Mouse (Mus musculus) stomach, postnatal 0 days (tissue): ENCODE measurements at regions not wholly inside any gene's neighbourhood (a gene's known extent, or its start where the extent isn't known, plus 50 kb on each side); places are given as distances from the start of the nearest gene placed in this dataset.

Experiments used
- ATAC-seq: fragments of 200-750 bp; cut with Nextera tagmentation; 2 replicates; pipeline ENCODE4 v1.8.0; 2017; ENCODE audit not compliant: low FRiP score, low TSS enrichment
- DNase-seq: peaks from one replicate; pipeline ENCODE4 v3.0.0-alpha.2; 2016; ENCODE audit warnings: low spot score
- H3K27ac ChIP-seq: fragments of 300-500 bp; sonication (generic); replicated peaks from 2 replicates; pipeline ENCODE4 v1.5.1; 2014; ENCODE audit warnings: mild to moderate bottlenecking, control low read depth
- H3K27me3 ChIP-seq: fragments of 300-500 bp; sonication (generic); 2 replicates; pipeline ENCODE4 v1.6.1; 2014; ENCODE audit warnings: low read length; ENCODE audit not compliant: control insufficient read depth, insufficient read depth
- H3K36me3 ChIP-seq: fragments of 300-500 bp; sonication (generic); 2 replicates; pipeline ENCODE4 v1.6.1; 2014; ENCODE audit warnings: low read length, mixed read lengths; ENCODE audit not compliant: control insufficient read depth, insufficient read depth
- H3K4me1 ChIP-seq: fragments of 300-500 bp; sonication (generic); replicated peaks from 2 replicates; pipeline ENCODE4 v1.6.1; 2014; ENCODE audit warnings: antibody characterized with exemption; ENCODE audit not compliant: control insufficient read depth, insufficient read depth
- H3K4me2 ChIP-seq: fragments of 300-500 bp; sonication (generic); replicated peaks from 2 replicates; pipeline ENCODE4 v1.6.1; 2014; ENCODE audit warnings: low read depth, mild to moderate bottlenecking, control low read depth, moderate library complexity
- H3K4me3 ChIP-seq: fragments of 300-500 bp; sonication (generic); 2 replicates; pipeline ENCODE4 v1.5.1; 2014; ENCODE audit warnings: low read depth, low read length, control low read depth
- H3K9ac ChIP-seq: fragments of 300-500 bp; sonication (generic); 2 replicates; pipeline ENCODE4 v1.6.1; 2014; ENCODE audit warnings: mild to moderate bottlenecking, low read length, control low read depth, mixed read lengths
- H3K9me3 ChIP-seq: fragments of 300-500 bp; sonication (generic); 2 replicates; pipeline ENCODE4 v1.6.1; 2016; ENCODE audit warnings: low read length; ENCODE audit not compliant: control insufficient read depth
- CTCF ChIP-seq: IDR thresholded peaks from 2 replicates; pipeline ENCODE4 v1.5.1; 2016; ENCODE audit warnings: antibody characterized with exemption, low read depth, mild to moderate bottlenecking, moderate library complexity
- EP300 ChIP-seq: optimal IDR thresholded peaks from 2 replicates; pipeline ENCODE3; 2016; ENCODE audit warnings: antibody characterized with exemption
- WGBS: fragments of 180-500 bp; shearing (Covaris S2); extraction: QIAGEN DNeasy Blood & Tissue Kit; methylation state at CpG from one replicate; pipeline ENCODE4 v1.1.7; 2014; 5-methylcytosine and 5-hydroxymethylcytosine counted together

DNA sequence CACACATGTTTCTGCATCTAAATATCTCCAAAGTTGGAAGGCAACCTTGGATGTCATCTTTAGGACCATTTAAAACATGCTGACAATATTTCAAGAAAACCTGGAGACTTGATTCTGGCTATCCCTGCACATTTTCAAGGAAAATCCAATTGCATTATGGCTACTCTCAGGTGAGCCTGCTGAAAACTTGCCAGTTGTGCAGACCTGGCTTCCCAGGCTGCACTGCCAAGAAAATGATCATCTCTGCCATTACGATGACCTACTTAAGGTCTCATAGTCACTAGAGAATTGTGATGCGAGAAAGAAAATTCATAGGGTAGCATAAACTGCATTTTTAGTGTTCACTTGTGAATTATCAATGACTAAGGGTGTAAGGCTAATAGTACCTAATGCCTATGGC lies 225.2 kb downstream of the Btg1 start:
- ATAC-seq (no peak), DNase-seq (no peak)
- H3K27ac ChIP-seq = no peak overlapping the region
- H3K36me3 ChIP-seq = no peaks in the 10 kb centered on the region
- no peaks in the 10 kb centered on the region for H3K9me3 ChIP-seq
- no peaks in the 10 kb centered on the region for H3K4me1 ChIP-seq
- no peak overlapping the region for H3K4me3 ChIP-seq
- no peaks in the 10 kb centered on the region for H3K27me3 ChIP-seq
- H3K4me2 ChIP-seq = no peak overlapping the region
- TF ChIP-seq EP300 (no peak), CTCF (no peak)
- WGBS = 95% methylated on average over 2 of the region's 2 CpGs
- H3K9ac ChIP-seq = no peak overlapping the region

DNA sequence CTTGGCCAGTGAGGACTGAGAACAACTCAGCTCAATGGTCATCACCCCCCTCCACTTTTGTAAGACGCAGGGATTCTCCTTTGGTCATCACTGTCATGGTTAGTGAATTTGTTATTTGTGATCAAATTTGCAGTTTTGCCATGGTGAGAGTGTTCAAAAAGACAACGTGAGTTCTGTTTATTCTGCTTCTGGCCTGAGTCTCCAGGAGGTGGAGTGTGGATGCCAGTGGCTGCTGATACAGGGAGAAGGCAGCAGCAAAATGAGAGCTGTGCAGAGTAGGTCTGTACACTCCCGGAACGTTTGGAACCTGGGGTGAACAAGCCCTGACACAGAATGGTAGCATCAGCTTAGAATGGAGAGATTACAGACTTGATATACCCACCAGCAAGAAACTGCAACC lies 229.1 kb downstream of the Btg1 start:
- DNase-seq (no peak), ATAC-seq (no peak)
- Histone ChIP-seq H3K27me3 (no peaks in the 10 kb centered on the region), H3K36me3 (no peaks in the 10 kb centered on the region), H3K9ac (no peak overlapping the region), H3K27ac (no peak overlapping the region), H3K4me3 (no peak overlapping the region), H3K4me2 (no peak overlapping the region), H3K4me1 (no peaks in the 10 kb centered on the region), H3K9me3 (no peaks in the 10 kb centered on the region)
- WGBS = 65% methylated on average over 4 of the region's 4 CpGs
- no peak for TF ChIP-seq EP300
- no peak for TF ChIP-seq CTCF

DNA sequence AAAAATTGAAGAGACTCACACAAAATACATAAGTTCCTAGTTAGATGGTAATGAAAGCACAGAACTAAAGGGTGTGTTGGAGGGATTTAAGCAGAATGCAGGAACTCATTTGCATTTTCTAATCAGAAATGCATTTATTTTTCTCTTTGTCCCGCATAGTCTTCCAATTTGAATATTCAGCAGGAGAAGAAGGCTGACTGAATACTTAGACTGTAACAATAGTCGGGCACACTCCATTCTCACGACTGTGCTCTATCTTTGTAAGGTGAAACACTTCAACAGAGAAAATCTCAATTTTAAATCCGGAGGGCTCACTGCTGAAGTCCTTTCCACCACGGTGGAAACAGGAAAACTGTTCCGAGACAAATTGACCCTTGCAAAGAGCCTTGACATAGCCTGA lies 230.2 kb downstream of the Btg1 start:
- WGBS = 73% methylated on average over 6 of the region's 6 CpGs
- ATAC-seq (no peak), DNase-seq (no peak)
- Histone ChIP-seq H3K4me2 (no peak overlapping the region), H3K4me3 (no peak overlapping the region), H3K27ac (no peak overlapping the region), H3K4me1 (no peaks in the 10 kb centered on the region), H3K9me3 (no peaks in the 10 kb centered on the region), H3K36me3 (no peaks in the 10 kb centered on the region), H3K27me3 (no peaks in the 10 kb centered on the region), H3K9ac (no peak overlapping the region)
- no peak for TF ChIP-seq EP300
- no peak for TF ChIP-seq CTCF

DNA sequence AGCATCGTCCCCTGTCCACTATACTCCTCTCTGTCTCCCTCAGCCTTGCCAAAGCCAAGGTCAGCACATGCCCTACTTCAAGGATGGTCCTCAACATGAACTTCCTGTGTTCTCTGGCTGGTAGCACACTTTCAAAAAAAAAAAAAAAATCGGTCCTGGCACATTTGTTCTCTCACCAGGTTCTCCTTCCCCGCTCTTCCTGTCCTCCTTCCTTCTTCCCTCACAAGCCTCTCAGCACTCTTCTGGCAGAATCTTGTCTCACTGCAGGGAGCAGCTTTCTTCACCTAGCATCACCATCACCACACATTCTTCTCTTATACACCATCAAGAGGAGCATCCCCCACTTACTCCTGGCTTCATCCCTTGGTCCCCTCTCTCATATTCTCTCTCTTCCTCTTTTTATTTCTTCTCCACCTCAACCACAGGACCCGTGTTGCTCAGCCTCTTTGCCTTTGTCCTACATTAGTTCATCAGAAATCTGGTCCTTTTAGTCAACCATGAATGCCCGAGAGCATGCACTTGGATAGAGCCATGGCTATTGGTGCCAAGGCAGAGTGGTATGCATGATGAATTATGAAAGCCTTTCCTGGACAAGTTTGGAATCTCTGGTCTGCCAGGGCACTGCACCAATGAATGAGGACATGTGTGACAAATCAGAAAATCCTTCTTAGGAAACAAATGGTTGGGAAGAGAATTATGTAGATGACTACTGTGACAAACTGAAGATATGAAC lies 230.8 kb downstream of the Btg1 start:
- no peak overlapping the region for H3K4me2 ChIP-seq
- DNase-seq (no peak), ATAC-seq (no peak)
- no peaks in the 10 kb centered on the region for H3K36me3 ChIP-seq
- no peak overlapping the region for H3K4me3 ChIP-seq
- no peak overlapping the region for H3K27ac ChIP-seq
- 73% methylated on average over 5 of the region's 5 CpGs for WGBS
- H3K27me3 ChIP-seq = no peaks in the 10 kb centered on the region
- no peaks in the 10 kb centered on the region for H3K9me3 ChIP-seq
- H3K4me1 ChIP-seq = no peaks in the 10 kb centered on the region
- no peak overlapping the region for H3K9ac ChIP-seq
- TF ChIP-seq EP300 (no peak), CTCF (no peak)

DNA sequence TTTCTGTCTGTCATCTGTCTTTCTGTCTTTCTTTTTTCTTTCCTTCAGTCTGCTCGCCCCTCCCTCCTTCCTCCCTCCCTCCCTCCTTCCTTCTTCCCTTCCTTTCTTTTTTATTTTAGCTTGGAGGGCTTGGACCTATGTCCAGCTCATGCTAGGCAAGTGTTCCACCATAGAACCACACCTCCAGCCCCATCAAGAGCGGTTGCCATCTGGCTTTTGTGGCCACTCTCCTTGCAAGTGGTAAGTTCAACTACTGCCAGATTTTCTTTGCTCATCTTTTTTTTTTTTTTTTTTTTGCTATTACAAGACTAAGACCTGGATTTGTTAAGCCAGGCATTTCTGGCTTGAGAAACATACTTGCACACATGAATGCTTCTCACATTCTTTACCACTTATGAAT lies 231.7 kb downstream of the Btg1 start:
- no peak for DNase-seq
- no peaks in the 10 kb centered on the region for H3K4me1 ChIP-seq
- H3K27me3 ChIP-seq = no peaks in the 10 kb centered on the region
- no peak for ATAC-seq
- H3K9ac ChIP-seq = no peak overlapping the region
- no peak overlapping the region for H3K4me3 ChIP-seq
- H3K27ac ChIP-seq = no peak overlapping the region
- H3K9me3 ChIP-seq = no peaks in the 10 kb centered on the region
- 82% methylated on average over 2 of the region's 2 CpGs for WGBS
- H3K36me3 ChIP-seq = no peaks in the 10 kb centered on the region
- no peak overlapping the region for H3K4me2 ChIP-seq
- TF ChIP-seq EP300 (no peak), CTCF (no peak)

DNA sequence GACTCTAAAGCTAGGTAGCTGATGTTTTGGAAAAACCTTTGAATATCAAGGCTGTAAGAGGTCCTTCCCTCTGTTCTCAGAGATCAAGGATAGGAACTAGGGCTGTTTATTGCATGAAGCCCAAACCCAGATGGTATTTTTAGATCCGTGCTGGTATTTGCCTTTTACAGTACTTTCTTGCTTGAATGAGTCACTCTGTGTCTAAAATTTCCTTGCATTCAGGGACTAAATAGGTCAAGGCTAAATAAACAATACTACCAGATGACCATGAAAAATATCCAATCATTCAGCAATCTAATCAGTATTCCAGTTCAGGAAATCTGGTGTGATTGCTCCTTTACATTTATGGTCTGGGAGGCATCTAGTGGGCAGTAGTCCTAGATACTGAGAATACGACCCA lies 243.6 kb downstream of the Btg1 start:
- no peak overlapping the region for H3K9ac ChIP-seq
- no peaks in the 10 kb centered on the region for H3K27me3 ChIP-seq
- 54% methylated on average over 2 of the region's 2 CpGs for WGBS
- TF ChIP-seq CTCF (no peak), EP300 (no peak)
- H3K27ac ChIP-seq = no peak overlapping the region
- DNase-seq (no peak), ATAC-seq (no peak)
- H3K36me3 ChIP-seq = no peaks in the 10 kb centered on the region
- no peak overlapping the region for H3K4me3 ChIP-seq
- peaks cover 3% of the 10 kb centered on the region; the same call in 1 of the 2 replicates for H3K9me3 ChIP-seq
- H3K4me2 ChIP-seq = no peak overlapping the region
- H3K4me1 ChIP-seq = no peaks in the 10 kb centered on the region
